Mouse (Mus musculus) hematopoietic stem cell, adult 5-6 weeks (primary cell): ENCODE measurements around the gene Lmtk2. TPM values are rescaled to one million over a fixed set of nuclear protein-coding genes. Genes with fewer than 3 reads are reported as not detected.

Experiments used
- ATAC-seq, 2 experiments: fragments of 125-278 bp in 1 of 2; replicated peaks in 1 of 2; 2 replicates each; pipeline ENCODE4 v1.8.0; 2016 to 2017; ENCODE audit warnings: inconsistent platforms in 2 of 2, mild to moderate bottlenecking in 2 of 2, moderate number of reproducible peaks in 2 of 2, low read depth in 1 of 2, moderate TSS enrichment in 1 of 2; ENCODE audit not compliant: low FRiP score in 2 of 2, poor library complexity in 2 of 2, severe bottlenecking in 2 of 2, insufficient read depth in 1 of 2, low TSS enrichment in 1 of 2
- total RNA-seq: library from RNA; stranded (forward); fragments of 172-1452, 232-1000 nt; gene quantifications from 2 replicates; pipeline ENCODE4 v1.2.3, GENCODE M21; 2017

Lmtk2 gene
- total RNA-seq, 1 experiment from 2014 or later: 13.7 TPM

GRCm38 (mm10) chr5:144222811-144223502, 122.7 kb downstream of the Lmtk2 start:
- peak; percentile 5 to 7; a peak in 1 of 4 replicates for ATAC-seq

DNA sequence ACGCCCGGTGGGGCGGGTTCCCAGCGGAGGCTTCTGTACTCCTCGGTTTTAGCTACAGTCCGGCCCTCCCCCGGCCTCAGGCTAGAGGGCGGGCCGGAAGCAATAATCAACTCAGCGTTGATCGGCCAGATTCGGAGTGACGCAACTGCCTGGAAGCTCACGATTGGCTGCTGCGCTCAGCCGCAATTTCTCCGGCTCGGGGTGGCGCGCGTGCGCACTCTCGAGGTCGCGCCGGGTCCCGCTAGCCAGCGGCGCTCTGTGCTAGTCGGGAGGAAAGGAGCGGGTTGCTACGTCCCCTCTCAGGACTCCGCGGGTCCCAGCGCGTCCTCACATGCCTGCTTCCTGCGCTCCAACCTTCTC, 123.2 kb downstream of the Lmtk2 start, which contains the start of gene Tecpr1:
TSS of gene Tecpr1 (minus strand) at position 113 of the 360 bp plus-strand sequence.
- peak; percentile 88 to 89 for ATAC-seq

- no peak for ATAC-seq
Measured at GRCm38 (mm10) chr5:144223899-144224816, 123.9 kb downstream of the Lmtk2 start.

DNA sequence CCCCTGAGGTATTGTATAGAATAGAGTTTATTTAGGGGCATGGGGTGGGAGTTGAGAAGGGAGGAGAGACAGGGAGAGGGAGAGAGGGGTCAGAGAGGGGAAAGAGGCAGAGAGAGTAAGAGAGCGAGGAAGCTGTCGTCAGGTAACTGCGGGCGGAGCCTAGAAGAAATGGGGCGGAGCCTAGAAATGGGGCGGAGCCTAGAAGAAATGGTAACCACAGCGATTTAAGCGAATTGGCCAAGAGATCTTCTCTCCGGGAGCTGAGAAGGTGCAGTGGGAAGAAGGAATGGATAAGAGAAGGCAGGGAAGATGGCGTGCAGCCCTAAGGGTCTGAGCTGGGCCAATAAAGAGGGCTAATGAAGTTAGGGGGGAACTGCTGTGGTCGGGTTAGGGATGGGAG, 126.0 kb downstream of the Lmtk2 start:
- no peak for ATAC-seq

DNA sequence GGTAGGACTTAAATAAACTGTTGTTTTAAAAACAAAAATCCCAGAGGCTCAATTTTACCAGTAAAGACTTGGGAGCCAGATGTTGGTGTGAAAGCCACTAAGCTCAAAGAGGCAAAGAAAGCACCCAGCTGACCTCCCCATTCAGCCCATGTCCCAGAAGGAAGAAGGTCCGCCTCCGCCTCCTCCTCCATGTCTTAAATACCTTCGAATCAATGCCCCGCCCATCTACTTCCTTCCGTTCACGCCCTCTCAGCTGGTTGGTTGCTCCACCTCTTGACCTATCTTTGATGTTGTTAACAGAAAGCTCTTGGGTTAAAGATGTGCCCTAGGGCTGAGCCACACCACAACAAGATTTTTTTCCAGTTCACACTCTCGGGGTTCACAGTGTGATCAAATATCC, 130.0 kb downstream of the Lmtk2 start:
- no peak for ATAC-seq

DNA sequence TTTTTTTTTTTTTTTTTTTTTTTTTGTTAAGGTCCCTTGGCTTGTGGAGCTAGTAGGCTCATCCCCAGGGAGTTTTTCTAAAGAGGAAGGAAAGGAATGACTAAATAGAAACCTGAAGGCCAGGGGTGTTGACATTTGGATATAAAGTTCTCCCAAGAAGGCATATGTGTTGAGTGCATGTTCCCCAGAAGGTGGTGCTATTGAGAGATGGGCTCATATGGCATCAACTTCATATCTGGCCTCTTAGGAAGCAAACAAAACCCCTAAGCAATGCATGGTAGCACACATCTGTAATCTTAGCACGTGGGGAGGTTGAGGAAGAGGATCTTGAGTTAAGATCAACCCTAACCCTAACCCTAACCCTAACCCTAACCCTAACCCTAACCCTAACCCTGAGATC, 131.2 kb downstream of the Lmtk2 start:
- ATAC-seq: peak; percentile 66 to 80; a peak in 3 of 4 replicates

GRCm38 (mm10) chr5:144232531-144232930, 132.3 kb downstream of the Lmtk2 start:
- no peak for ATAC-seq

DNA sequence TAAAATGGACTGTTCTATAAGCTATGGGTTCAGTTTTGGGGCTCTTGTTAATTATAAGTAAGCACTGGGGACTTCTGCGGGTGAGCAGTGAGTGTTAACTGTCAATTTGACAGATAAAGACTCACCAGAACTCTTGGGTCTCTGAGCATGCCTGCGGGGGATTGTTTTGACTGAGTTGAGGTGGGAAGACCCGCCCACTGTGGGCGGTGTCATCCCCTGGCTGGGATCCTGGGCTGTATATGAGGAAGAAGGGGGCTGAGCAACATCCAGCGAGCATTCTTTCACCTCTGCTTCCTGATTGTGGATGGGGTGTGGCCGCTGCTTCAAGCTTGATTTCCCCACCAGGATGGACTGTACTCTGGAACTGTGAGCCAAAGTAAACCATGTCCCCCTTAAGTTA, 134.0 kb downstream of the Lmtk2 start:
- ATAC-seq: no peak

- no peak for ATAC-seq
Measured at GRCm38 (mm10) chr5:144234714-144235113, 134.5 kb downstream of the Lmtk2 start.

Other genes starting within 250 kb of the Lmtk2 start
- gene Ankrd61, start 202.8 kb upstream of the Lmtk2 start, total RNA-seq: 0.40 TPM in 1 of 2 replicates, not detected in the other
- 67.1 and 100 TPM in 2 replicates for gene Aimp2, start 190.6 kb upstream of the Lmtk2 start, total RNA-seq
- gene Pms2, start 190.5 kb upstream of the Lmtk2 start, total RNA-seq: 42.2 and 48.9 TPM in 2 replicates
- gene Gm42421, start 172.3 kb upstream of the Lmtk2 start, total RNA-seq: not detected in 2 replicates
- gene Rsph10b, start 167.4 kb upstream of the Lmtk2 start, total RNA-seq: not detected in 2 replicates
- 80.4 and 105 TPM in 2 replicates for gene Ccz1, start 85.6 kb upstream of the Lmtk2 start, total RNA-seq
- gene Ocm, start 73.8 kb upstream of the Lmtk2 start, total RNA-seq: not detected in 2 replicates
- 0.10 and 0.25 TPM in 2 replicates for gene Bhlha15, start 89.8 kb downstream of the Lmtk2 start, total RNA-seq
- 13.3 and 23.4 TPM in 2 replicates for gene Tecpr1, start 123.2 kb downstream of the Lmtk2 start, total RNA-seq
- gene Bri3, start 144.0 kb downstream of the Lmtk2 start, total RNA-seq: 15.3 and 26.8 TPM in 2 replicates